Mouse (Mus musculus) forebrain, embryonic 13.5 days (tissue): ENCODE results near the gene Mycn. TPM values are rescaled to one million over a fixed set of nuclear protein-coding genes. Genes with fewer than 3 reads are reported as not detected.

Experiments
- ATAC-seq: fragments of 200-750 bp; cut with Nextera tagmentation; 2 replicates; pipeline ENCODE4 v1.8.0; 2017
- H3K27ac ChIP-seq: fragments of 300-500 bp; sonication (generic); 2 replicates; pipeline ENCODE4 v1.5.1; 2015; ENCODE audit warnings: inconsistent platforms, mild to moderate bottlenecking, moderate library complexity
- H3K27me3 ChIP-seq: fragments of 300-500 bp; sonication (generic); 2 replicates; pipeline ENCODE4 v1.6.1; 2015; ENCODE audit warnings: mild to moderate bottlenecking, inconsistent platforms
- H3K36me3 ChIP-seq: fragments of 300-500 bp; sonication (generic); 2 replicates; pipeline ENCODE4 v1.6.1; 2015; ENCODE audit warnings: mild to moderate bottlenecking, inconsistent platforms; ENCODE audit not compliant: poor library complexity, severe bottlenecking
- H3K4me1 ChIP-seq: fragments of 300-500 bp; sonication (generic); 2 replicates; pipeline ENCODE4 v1.6.1; 2015; ENCODE audit warnings: inconsistent platforms
- H3K4me2 ChIP-seq: fragments of 300-500 bp; sonication (generic); 2 replicates; pipeline ENCODE4 v1.6.1; 2015; ENCODE audit warnings: inconsistent platforms, mild to moderate bottlenecking, moderate library complexity
- H3K4me3 ChIP-seq: fragments of 300-500 bp; sonication (generic); 2 replicates; pipeline ENCODE4 v1.5.1; 2015; ENCODE audit warnings: mild to moderate bottlenecking, inconsistent platforms
- H3K9ac ChIP-seq: fragments of 300-500 bp; sonication (generic); 2 replicates; pipeline ENCODE4 v1.6.1; 2015; ENCODE audit warnings: mild to moderate bottlenecking, inconsistent platforms
- H3K9me3 ChIP-seq: fragments of 300-500 bp; sonication (generic); replicated peaks from 2 replicates; pipeline ENCODE4 v1.6.1; 2016; ENCODE audit warnings: inconsistent platforms
- WGBS: fragments of 180-500 bp; shearing (Covaris S2); methylation state at CpG from one replicate; pipeline ENCODE4 v1.1.7; 2015; 5-methylcytosine and 5-hydroxymethylcytosine counted together
- polyA plus RNA-seq: library from polyadenylated mRNA; unstranded; fragments of >200 nt; fragmentation: Nextera tagmentation; extraction: Ambion mirVana; gene quantifications from 2 replicates; pipeline ENCODE4 v1.2.1, GENCODE M21; 2015

Gene Mycn
- polyA plus RNA-seq, 1 experiment from 2014 or later, result 114 TPM

DNA sequence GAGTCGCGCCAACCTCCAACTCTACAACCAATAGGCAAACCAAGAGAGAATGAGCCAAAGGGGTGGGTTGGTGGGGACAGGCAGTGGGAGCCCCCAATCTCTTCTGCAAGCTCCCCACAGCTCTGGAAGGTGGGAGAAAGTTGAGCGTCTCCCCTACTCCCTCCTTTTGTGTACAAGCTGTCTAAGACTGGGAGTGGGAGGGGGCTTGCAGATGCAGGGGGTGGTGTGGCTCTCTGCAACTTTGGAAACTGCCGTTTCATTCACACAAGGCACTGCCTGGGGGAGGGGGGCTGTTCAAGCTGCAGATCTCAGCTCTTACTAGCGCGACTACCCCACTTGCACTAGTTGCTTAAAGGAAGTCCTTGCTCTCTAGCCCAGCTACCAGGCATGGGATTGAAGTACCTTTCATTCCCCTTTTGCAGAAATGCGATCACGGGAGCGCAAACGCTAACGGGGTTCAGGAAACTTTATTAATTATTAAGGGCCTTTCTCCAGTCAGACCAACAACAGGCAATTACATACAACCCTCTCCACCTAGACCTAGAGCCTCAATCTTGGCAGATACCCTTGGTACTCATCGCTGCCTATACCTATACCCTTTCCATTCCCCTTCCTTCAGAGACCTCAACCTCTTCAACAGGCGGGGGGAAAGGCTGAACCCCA lies 1.1 kb downstream of the Mycn start:
- Histone ChIP-seq H3K27ac (peak overlapping the region; percentile 97), H3K4me3 (peak overlapping the region; percentile 98), H3K4me1 (peaks cover 26% of the 10 kb centered on the region), H3K36me3 (peaks cover 33% of the 10 kb centered on the region), H3K4me2 (peak overlapping the region; percentile 91), H3K9me3 (no peaks in the 10 kb centered on the region), H3K27me3 (no peaks in the 10 kb centered on the region), H3K9ac (peak overlapping the region; percentile 99)
- ATAC-seq, result peak; percentile 4; the same call in 1 of the 2 replicates
- under 1% methylated on average over 13 of the region's 13 CpGs for WGBS

GRCm38 (mm10) chr12:12939581-12940465 lies 1.9 kb downstream of the Mycn start:
- Histone ChIP-seq H3K27ac (peak overlapping the region; percentile 97), H3K4me2 (peak overlapping the region; percentile 91), H3K4me1 (peaks cover 26% of the 10 kb centered on the region), H3K4me3 (peak overlapping the region; percentile 98), H3K36me3 (peaks cover 41% of the 10 kb centered on the region), H3K9me3 (no peaks in the 10 kb centered on the region), H3K27me3 (no peaks in the 10 kb centered on the region), H3K9ac (peak overlapping the region; percentile 99)
- under 1% methylated on average over 58 of the region's 69 CpGs for WGBS
- no peak for ATAC-seq

- Histone ChIP-seq H3K4me3 (peak overlapping the region; percentile 98), H3K4me1 (peaks cover 26% of the 10 kb centered on the region), H3K9ac (peak overlapping the region; percentile 99), H3K27ac (peak overlapping the region; percentile 97), H3K4me2 (peak overlapping the region; percentile 91), H3K9me3 (no peaks in the 10 kb centered on the region), H3K36me3 (peaks cover 50% of the 10 kb centered on the region), H3K27me3 (no peaks in the 10 kb centered on the region)
- peak; percentile 16; the same call in 1 of the 2 replicates for ATAC-seq
- under 1% methylated on average over 12 of the region's 12 CpGs for WGBS
Observed at GRCm38 (mm10) chr12:12938850-12939249, 2.9 kb downstream of the Mycn start.

- under 1% methylated on average over 7 of the region's 7 CpGs for WGBS
- H3K4me1 ChIP-seq, result peaks cover 24% of the 10 kb centered on the region
- no peaks in the 10 kb centered on the region for H3K27me3 ChIP-seq
- H3K9ac ChIP-seq, result peak overlapping the region; percentile 99
- peaks cover 54% of the 10 kb centered on the region for H3K36me3 ChIP-seq
- peak overlapping the region; percentile 98 for H3K4me3 ChIP-seq
- H3K9me3 ChIP-seq, result no peaks in the 10 kb centered on the region
- peak overlapping the region; percentile 91 for H3K4me2 ChIP-seq
- peak; percentile 4 for ATAC-seq
- H3K27ac ChIP-seq, result peak overlapping the region; percentile 97
Observed at GRCm38 (mm10) chr12:12938361-12938760, 3.4 kb downstream of the Mycn start.

GRCm38 (mm10) chr12:12937746-12938145 lies 4.0 kb downstream of the Mycn start:
- H3K36me3 ChIP-seq, result peaks cover 54% of the 10 kb centered on the region
- peak overlapping the region; percentile 98 for H3K4me3 ChIP-seq
- peak overlapping the region; percentile 91 for H3K4me2 ChIP-seq
- H3K4me1 ChIP-seq, result peaks cover 18% of the 10 kb centered on the region
- 7% methylated on average over 9 of the region's 9 CpGs for WGBS
- peak overlapping the region; percentile 99 for H3K9ac ChIP-seq
- ATAC-seq, result 0 out of 2 replicates have a peak, but pooled peaks have one; percentile 5
- no peaks in the 10 kb centered on the region for H3K9me3 ChIP-seq
- H3K27me3 ChIP-seq, result no peaks in the 10 kb centered on the region
- peak overlapping the region; percentile 97 for H3K27ac ChIP-seq

GRCm38 (mm10) chr12:12937088-12937487 lies 4.6 kb downstream of the Mycn start:
- no peaks in the 10 kb centered on the region for H3K27me3 ChIP-seq
- 56% methylated on average over 30 of the region's 30 CpGs for WGBS
- peak overlapping the region; percentile 98 for H3K4me3 ChIP-seq
- ATAC-seq, result no peak
- H3K9me3 ChIP-seq, result no peaks in the 10 kb centered on the region
- H3K36me3 ChIP-seq, result peaks cover 54% of the 10 kb centered on the region
- peak overlapping the region; percentile 97 for H3K27ac ChIP-seq
- H3K4me2 ChIP-seq, result peak overlapping the region; percentile 91
- peaks cover 17% of the 10 kb centered on the region for H3K4me1 ChIP-seq
- H3K9ac ChIP-seq, result peak overlapping the region; percentile 99

GRCm38 (mm10) chr12:12932238-12932637 lies 9.5 kb downstream of the Mycn start:
- Histone ChIP-seq H3K4me3 (no peak overlapping the region), H3K9ac (no peak overlapping the region), H3K36me3 (peaks cover 34% of the 10 kb centered on the region), H3K27me3 (no peaks in the 10 kb centered on the region), H3K9me3 (no peaks in the 10 kb centered on the region), H3K27ac (no peak overlapping the region), H3K4me2 (no peak overlapping the region), H3K4me1 (peaks cover 17% of the 10 kb centered on the region)
- 73% methylated on average over 7 of the region's 7 CpGs for WGBS
- ATAC-seq, result no peak

GRCm38 (mm10) chr12:12928239-12928638 lies 13.5 kb downstream of the Mycn start:
- Histone ChIP-seq H3K4me2 (no peak overlapping the region), H3K36me3 (no peaks in the 10 kb centered on the region), H3K9ac (no peak overlapping the region), H3K4me3 (no peak overlapping the region), H3K27me3 (no peaks in the 10 kb centered on the region), H3K27ac (no peak overlapping the region), H3K4me1 (peaks cover 10% of the 10 kb centered on the region), H3K9me3 (no peaks in the 10 kb centered on the region)
- ATAC-seq, result no peak
- WGBS, result 73% methylated on average over 3 of the region's 3 CpGs

GRCm38 (mm10) chr12:12926975-12927527 lies 14.7 kb downstream of the Mycn start:
- Histone ChIP-seq H3K9ac (no peak overlapping the region), H3K4me2 (no peak overlapping the region), H3K27ac (no peak overlapping the region), H3K27me3 (no peaks in the 10 kb centered on the region), H3K9me3 (no peaks in the 10 kb centered on the region), H3K4me1 (peaks cover 10% of the 10 kb centered on the region), H3K36me3 (no peaks in the 10 kb centered on the region), H3K4me3 (no peak overlapping the region)
- no peak for ATAC-seq
- WGBS, result 67% methylated on average over 3 of the region's 3 CpGs

DNA sequence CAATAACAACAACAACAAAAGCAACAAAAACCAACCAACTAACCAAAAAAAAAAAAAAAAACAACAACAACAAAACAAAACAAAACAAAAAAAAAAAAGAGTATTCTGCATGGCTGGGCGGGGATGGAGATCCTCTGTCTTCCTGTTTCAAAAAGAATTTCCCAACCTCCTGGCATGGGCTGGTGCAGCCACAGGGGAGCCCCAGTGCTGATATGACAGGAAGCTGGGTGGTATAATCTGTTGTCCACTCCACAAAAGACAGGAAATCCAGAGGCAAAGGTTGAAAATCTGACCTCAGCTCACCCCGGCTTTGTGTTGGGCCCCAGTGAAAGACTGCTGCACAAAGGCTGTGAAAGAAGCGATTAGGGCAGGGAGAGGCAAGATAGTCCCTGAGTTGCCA lies 17.3 kb downstream of the Mycn start:
- no peak for ATAC-seq

DNA sequence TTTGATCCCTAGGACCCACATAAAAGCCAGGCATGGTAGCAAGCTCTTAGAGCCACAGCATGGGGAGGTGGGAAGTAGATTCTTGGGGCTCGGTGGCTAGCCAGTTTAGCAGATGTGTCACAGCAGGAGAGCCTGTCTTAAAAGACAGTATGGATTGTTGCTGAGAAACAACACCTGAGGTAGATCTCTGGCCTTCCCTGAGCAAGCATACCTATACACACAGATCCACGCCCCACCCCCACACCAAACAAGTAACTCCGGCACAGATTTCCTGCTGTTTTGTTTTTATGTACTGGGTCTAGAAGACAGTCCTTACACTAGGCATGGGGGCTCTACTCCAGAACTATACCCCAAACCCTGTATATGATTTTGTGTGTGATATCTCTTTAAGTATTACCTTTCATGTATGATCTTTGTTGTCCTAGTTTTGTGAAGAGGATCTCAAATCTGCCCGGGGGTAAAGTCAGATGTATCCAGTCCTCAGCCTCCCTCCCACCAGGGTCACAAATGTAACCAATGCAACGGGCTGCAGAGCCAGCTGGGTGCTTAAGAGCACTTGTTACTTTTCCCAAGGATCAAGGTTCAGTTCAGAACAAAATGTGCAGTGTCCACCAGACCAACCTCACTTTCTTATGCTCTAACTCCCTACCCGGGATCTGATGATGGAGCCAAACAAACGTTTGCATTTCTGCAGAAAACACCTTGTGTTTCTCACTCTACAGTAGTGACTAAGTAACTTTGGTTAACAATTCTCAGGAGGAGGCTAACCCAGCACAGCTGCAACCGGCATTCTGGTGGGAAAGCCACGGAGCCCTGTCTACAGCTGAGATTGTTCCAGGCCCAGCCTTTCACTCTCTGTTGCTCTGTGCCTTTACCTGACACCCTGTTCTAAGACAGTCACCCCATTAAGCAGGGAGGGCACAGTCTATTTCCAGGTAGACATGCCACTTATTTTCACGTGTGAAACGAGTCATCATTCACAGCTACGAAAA lies 21.3 kb downstream of the Mycn start:
- H3K9ac ChIP-seq, result no peak overlapping the region
- no peaks in the 10 kb centered on the region for H3K9me3 ChIP-seq
- no peak for ATAC-seq
- no peak overlapping the region for H3K4me2 ChIP-seq
- H3K36me3 ChIP-seq, result no peaks in the 10 kb centered on the region
- H3K27ac ChIP-seq, result no peak overlapping the region
- 0 out of 2 replicates have a peak, but pooled peaks cover 16% of the 10 kb centered on the region for H3K4me1 ChIP-seq
- WGBS, result 35% methylated on average over 12 of the region's 12 CpGs
- H3K4me3 ChIP-seq, result no peak overlapping the region
- H3K27me3 ChIP-seq, result no peaks in the 10 kb centered on the region

More for the DNA sequence above, 17.3 kb downstream of the Mycn start:
- no peak overlapping the region for H3K4me3 ChIP-seq
- no peaks in the 10 kb centered on the region for H3K9me3 ChIP-seq
- WGBS, result 62% methylated on average over 3 of the region's 3 CpGs
- H3K9ac ChIP-seq, result no peak overlapping the region
- no peaks in the 10 kb centered on the region for H3K36me3 ChIP-seq
- H3K4me1 ChIP-seq, result peaks cover 20% of the 10 kb centered on the region
- no peak overlapping the region for H3K27ac ChIP-seq
- no peaks in the 10 kb centered on the region for H3K27me3 ChIP-seq
- no peak overlapping the region for H3K4me2 ChIP-seq
